Mouse (Mus musculus) lung, postnatal 0 days (tissue): ENCODE results near the gene Sept10.

Source experiments
- CTCF ChIP-seq: IDR thresholded peaks from 2 replicates; pipeline ENCODE4 v1.5.1; 2016; ENCODE audit warnings: antibody characterized with exemption, mild to moderate bottlenecking
- EP300 ChIP-seq: IDR thresholded peaks from 2 replicates; pipeline ENCODE4 v1.6.1; 2016; ENCODE audit warnings: antibody characterized with exemption, mild to moderate bottlenecking, control low read depth

- no peak for TF ChIP-seq CTCF
- no peak for TF ChIP-seq EP300
Observed at GRCm38 (mm10) chr10:59125497-59125896, 96.2 kb downstream of the Sept10 start.
